Mouse (Mus musculus) R1 (cell line): Measurements from ENCODE around the gene Nav3.

ENCODE experiments used
- DNase-seq: peaks from one replicate; pipeline ENCODE4 v3.0.0-alpha.2; 2018; ENCODE audit warnings: low read depth, low spot score

The Nav3 gene

DNA sequence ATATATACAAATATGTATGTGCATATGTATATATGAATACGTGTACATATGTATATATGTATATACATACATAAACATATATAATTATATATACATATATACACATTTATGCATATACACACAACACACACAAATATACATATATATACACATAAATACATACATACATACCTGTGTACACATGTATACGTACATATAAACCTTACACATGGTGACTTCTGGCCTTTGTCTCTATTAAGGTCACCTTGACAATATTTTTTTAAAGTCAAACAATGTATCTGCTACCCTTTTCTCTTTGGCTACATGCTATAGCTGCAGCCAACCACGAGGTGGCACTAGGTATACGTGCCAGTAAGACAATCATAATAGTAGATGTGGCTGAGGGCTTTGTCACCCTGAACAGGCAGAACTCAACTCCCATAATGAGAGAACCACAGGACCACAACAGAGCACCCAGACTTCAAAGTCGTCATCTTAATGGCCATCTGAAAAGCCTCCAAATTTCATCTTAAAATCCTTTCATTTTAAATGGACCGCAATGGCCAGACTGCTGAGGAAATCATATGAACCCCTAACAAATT is 535.3 kb downstream of the Nav3 start:
- peak; percentile 70 for DNase-seq

- peak; percentile 21 for DNase-seq
These were observed 536.5 kb downstream of the Nav3 start for GRCm38 (mm10) chr10:109919515-109919914.

DNA sequence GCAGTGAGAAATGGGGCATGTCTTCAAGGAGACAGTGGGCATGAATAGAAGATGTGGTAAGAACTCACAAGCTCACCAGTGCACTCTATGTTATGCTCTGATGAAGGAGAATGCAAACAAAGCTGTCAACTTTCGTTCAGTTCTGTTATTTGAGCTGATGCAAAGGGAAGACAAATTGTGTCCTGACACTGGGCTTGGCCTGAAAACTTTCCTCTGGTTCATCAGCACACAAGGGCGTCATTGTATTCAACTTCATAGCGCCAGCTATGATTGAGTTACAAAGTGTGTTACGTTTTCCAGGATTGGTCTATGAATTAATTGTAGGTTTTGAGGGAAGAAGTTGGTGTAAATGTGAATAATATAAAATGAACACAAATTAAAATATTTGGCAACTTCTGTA is 548.8 kb downstream of the Nav3 start:
- DNase-seq: no peak

- no peak for DNase-seq
These were observed 549.6 kb downstream of the Nav3 start for GRCm38 (mm10) chr10:109906413-109906785.

DNA sequence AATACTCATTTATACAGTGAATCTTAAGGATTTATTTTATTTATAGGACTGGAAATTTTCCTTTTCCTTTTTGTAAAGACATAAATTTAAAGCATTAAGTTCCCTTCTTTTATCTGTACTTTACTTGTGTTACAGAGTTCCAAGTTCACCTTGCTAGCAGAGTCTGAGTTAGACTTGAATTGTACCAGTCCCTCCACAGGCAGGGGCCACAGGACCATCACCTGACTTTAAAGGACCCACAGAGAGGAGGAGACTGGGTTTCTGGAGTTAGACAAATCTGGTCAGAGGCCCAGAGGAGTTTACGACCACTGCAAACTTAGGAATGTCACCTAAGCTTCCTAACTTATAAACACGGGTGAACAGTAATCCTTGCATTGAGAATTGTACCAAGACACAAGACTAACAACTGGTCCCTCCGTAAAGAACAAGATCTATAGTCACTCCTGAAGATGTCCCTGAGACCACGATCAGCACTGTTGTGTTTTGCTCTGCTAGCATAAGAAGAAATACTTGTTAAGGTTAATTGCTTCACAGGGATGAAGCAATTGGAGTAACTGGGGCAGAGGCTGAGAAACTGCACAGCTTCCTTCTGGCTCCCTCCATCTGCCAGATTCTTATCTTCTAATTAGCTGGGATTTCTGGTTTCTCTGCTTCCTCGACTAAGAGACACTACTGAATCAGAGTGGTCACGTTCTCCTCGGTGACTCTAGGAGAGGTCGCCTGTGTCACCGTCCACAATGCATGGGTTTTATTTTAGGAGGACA is 550.2 kb downstream of the Nav3 start:
- no peak for DNase-seq

GRCm38 (mm10) chr10:109904841-109905240 is 551.2 kb downstream of the Nav3 start:
- no peak for DNase-seq

DNA sequence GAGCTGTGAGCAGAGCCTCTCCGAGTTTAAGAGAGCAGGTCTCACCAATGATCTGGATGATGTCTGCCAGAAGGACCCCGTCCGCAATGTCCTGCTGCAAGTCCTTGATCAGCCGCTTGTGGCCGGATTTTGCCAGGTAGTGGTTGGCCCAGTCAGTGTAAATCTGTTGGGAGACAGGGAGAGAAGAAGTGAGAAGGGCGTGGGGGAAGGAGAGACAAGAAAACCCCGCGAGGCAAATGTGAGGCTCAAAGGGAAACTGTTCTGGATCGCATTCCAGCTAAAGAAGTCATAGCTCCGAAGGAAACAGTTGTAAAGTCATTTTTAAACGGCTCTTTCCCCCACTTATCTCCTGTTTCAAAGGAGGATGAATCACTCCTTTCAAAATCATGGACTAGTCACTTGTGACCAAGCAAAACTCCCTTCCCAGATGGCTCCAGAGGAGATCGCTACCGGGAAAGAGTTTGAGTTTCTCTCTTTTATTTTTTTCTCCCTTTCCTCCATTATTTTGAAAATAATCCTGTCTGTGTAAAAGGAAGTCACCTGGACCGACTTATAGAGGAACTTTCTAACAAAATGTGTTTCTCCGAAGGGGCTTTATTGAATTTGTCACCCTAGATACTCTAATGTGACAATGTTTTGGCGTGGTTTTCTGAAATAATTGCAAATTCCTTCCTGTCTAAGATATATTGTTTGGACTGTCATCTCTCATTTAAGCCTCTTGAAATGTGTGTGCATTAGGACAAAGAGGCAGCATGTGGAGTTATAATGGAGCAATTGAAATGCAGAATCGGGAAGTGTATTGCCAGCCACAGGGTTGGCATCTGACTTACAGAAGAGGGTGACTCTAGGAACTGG is 552.1 kb downstream of the Nav3 start:
- peak; percentile 12 for DNase-seq

- DNase-seq: no peak
These were observed 552.8 kb downstream of the Nav3 start for GRCm38 (mm10) chr10:109903241-109903640.

DNA sequence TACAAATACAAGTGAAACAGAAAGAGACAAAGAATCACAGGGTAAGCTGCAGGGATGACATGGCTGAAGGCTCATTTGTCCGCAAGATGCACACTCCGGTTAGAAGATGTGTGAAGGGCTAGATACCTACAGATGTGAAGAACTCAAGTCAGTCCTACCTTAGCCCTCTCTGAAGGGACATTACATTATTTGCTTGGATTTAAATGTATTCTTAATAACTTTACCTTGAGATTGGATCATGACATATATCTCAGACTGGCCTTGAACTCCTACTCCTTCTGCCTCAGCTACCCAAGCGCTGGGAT is 566.9 kb downstream of the Nav3 start:
- DNase-seq: no peak

DNA sequence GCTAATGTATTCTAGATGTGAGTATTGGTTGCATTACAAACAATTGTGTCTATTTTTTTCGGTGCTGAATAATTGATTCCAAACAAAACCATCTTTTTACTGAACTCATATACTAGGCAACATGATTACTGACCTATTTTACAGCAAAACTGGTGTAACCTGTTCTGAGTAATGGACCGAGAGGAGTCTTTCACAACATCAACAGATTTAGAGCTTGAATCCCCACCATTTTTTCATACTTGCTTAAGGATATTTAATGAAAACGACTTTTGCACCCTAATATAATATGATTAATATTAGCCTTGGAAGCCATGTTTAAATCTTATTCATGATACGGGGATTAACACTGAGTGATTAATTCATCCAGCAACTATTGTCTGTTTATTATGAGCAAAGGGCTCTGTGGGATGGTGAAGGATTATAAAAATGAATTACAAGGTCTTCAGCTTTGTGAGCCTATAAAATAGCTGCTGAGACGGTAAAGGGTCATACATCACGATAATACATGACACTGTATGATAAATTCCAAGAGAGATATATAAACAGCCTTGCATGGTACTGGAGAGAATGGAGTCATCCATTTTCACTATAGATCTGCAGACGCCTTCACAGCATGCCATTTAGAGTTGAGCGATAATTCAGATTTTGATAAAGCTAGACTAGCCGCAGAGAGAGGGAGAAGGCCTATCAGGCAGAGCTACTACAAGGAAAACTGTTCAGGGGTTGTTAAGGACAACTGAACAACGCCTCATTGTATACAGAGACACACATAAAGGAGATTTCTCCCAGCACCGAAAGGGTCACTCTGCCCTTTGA is 567.4 kb downstream of the Nav3 start:
- no peak for DNase-seq

DNA sequence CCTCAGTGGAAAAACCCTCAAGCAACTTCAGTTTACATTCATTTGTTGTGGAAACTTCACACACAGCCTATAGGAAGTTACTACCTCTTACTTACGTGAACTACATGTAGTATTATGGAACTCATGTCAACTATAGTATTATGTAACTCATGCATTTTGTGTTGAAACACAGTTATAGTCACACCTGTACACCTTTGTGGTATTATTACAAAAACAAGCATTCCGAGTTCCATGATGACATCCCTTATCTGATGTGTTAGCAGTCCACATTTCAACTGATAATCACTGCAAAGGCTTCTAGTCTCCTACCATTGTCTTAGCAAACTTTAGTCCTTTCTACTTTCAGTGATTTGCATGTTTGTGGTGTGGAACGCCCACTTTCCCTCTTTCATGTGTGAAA is 568.8 kb downstream of the Nav3 start:
- no peak for DNase-seq

- DNase-seq: no peak
These were observed 579.9 kb downstream of the Nav3 start for GRCm38 (mm10) chr10:109876107-109876506.

- DNase-seq: no peak
These were observed 580.6 kb downstream of the Nav3 start for GRCm38 (mm10) chr10:109875312-109875830.

- DNase-seq: no peak
These were observed 581.2 kb downstream of the Nav3 start for GRCm38 (mm10) chr10:109874652-109875311.

GRCm38 (mm10) chr10:109866063-109866462 is 589.9 kb downstream of the Nav3 start:
- DNase-seq: no peak

- DNase-seq: no peak
These were observed 590.6 kb downstream of the Nav3 start for GRCm38 (mm10) chr10:109865391-109865790.

DNA sequence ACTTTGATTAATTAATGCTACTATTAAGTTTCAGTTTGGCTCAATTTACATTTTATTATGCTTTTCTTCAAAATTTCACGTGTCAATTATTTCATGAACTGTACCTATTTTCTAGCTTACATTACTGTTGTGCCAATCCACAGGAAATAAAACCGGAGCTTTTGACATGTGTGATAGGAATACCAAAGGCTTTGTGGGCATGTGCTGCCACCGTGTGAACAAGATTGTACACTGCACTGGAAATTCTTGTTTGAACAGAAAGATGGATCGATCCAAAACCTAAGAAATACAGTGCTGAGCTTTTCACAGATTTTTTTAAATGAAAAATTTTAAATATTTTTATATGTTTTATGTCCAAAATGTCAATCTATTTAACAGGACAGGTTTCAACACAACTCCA is 591.3 kb downstream of the Nav3 start:
- peak; percentile 28 for DNase-seq

- peak; percentile 22 for DNase-seq
These were observed 594.7 kb downstream of the Nav3 start for GRCm38 (mm10) chr10:109861275-109861674.

- DNase-seq: no peak
These were observed 597.4 kb downstream of the Nav3 start for GRCm38 (mm10) chr10:109858568-109858967.

GRCm38 (mm10) chr10:109852392-109852791 is 603.6 kb downstream of the Nav3 start:
- DNase-seq: peak; percentile 13

- no peak for DNase-seq
These were observed 608.4 kb downstream of the Nav3 start for GRCm38 (mm10) chr10:109847631-109848030.
